13 mouse cellular contexts compared by ENCODE assay signal in genomic region chr4:119987376-119988087, GRCm38 (mm10).
DNase-seq lines count a peak whose midpoint lies in the region; ATAC-seq and TF ChIP-seq lines count a peak whose summit lies in the region.
"Had no signal": no experiment of that assay in that cellular context is flagged by ENCODE, and none has a peak within 500 bp of the region (broad histone marks: within the 10 kb centered on the region; RNA-seq: fewer than 3 reads in every experiment).

No protein-coding gene starts in this region.

- ATAC-seq in embryonic facial prominence, embryonic 11.5 days (replicated peaks; ENCODE audit: insufficient number of reproducible peaks, low FRiP score, low TSS enrichment, low read depth), result 0 out of 2 replicates have a peak, but pooled peaks have one; percentile 64
- 0 out of 2 replicates have a peak, but pooled peaks have one; percentile 29 for ATAC-seq in hindbrain, embryonic 16.5 days
- ATAC-seq in erythroblast, adult 5-6 weeks (replicated peaks; ENCODE audit: low FRiP score, poor library complexity, severe bottlenecking), result no peak

- H3K9me3 ChIP-seq in embryonic facial prominence, embryonic 11.5 days (replicated peaks; ENCODE audit: control insufficient read depth, low read length), result no peaks in the 10 kb centered on the region
- H3K9me3 ChIP-seq in embryonic facial prominence, embryonic 10.5 days, result no peaks in the 10 kb centered on the region
- H3K9me3 ChIP-seq in hindbrain, embryonic 16.5 days (ENCODE audit: control insufficient read depth, low read length), result no peaks in the 10 kb centered on the region
- H3K9me3 ChIP-seq: embryonic facial prominence, embryonic 15.5 days; limb, embryonic 10.5 days had no signal

- no peak overlapping the region for H3K4me2 ChIP-seq in embryonic facial prominence, embryonic 11.5 days (ENCODE audit: low read depth, low read length)
- no peak overlapping the region for H3K4me2 ChIP-seq in hindbrain, embryonic 16.5 days (ENCODE audit: low read length)
- H3K4me2 ChIP-seq: embryonic facial prominence, embryonic 15.5 days had no signal

- no peak for TF ChIP-seq CTCF in olfactory bulb, adult 2 months (IDR thresholded peaks at IDR 0.05; ENCODE audit: insufficient read depth, low read depth, low read length)

- intact Hi-C loops in gastrocnemius, postnatal 36 days (cut with DNase I), result no loop called here

- H3K4me3 ChIP-seq in embryonic facial prominence, embryonic 11.5 days (ENCODE audit: low read depth, low read length), result no peak overlapping the region
- no peak overlapping the region for H3K4me3 ChIP-seq in embryonic facial prominence, embryonic 10.5 days
- H3K4me3 ChIP-seq in hindbrain, embryonic 16.5 days (ENCODE audit: low read length), result no peak overlapping the region
- H3K4me3 ChIP-seq in olfactory bulb, adult 2 months (ENCODE audit: insufficient read depth, low read depth, low read length), result no peak overlapping the region
- H3K4me3 ChIP-seq: embryonic facial prominence, embryonic 15.5 days; limb, embryonic 10.5 days had no signal

- H3K27me3 ChIP-seq in embryonic facial prominence, embryonic 11.5 days (ENCODE audit: control insufficient read depth, insufficient read depth, low read length), result no peaks in the 10 kb centered on the region
- H3K27me3 ChIP-seq in embryonic facial prominence, embryonic 10.5 days (replicated peaks; ENCODE audit: low read depth, poor library complexity, severe bottlenecking), result no peaks in the 10 kb centered on the region
- no peaks in the 10 kb centered on the region for H3K27me3 ChIP-seq in hindbrain, embryonic 16.5 days (replicated peaks; ENCODE audit: control insufficient read depth, insufficient read depth, low read length)
- H3K27me3 ChIP-seq: embryonic facial prominence, embryonic 15.5 days had no signal

- H3K36me3 ChIP-seq in embryonic facial prominence, embryonic 11.5 days (replicated peaks; ENCODE audit: control insufficient read depth, insufficient read depth, low read depth, low read length), result no peaks in the 10 kb centered on the region
- H3K36me3 ChIP-seq in embryonic facial prominence, embryonic 10.5 days (replicated peaks), result no peaks in the 10 kb centered on the region
- no peaks in the 10 kb centered on the region for H3K36me3 ChIP-seq in hindbrain, embryonic 16.5 days (ENCODE audit: control insufficient read depth, insufficient read depth, low read length)
- H3K36me3 ChIP-seq: embryonic facial prominence, embryonic 15.5 days; limb, embryonic 10.5 days had no signal

- no peak for DNase-seq in embryonic facial prominence, embryonic 11.5 days (ENCODE audit: low spot score)
- no peak for DNase-seq in embryonic facial prominence, embryonic 10.5 days (ENCODE audit: low spot score)
- DNase-seq in NIH3T3 (ENCODE audit: low read depth), result peak; percentile 62
- DNase-seq in ovary, postnatal 14 days (ENCODE audit: low spot score), result no peak
- DNase-seq in gastrocnemius, postnatal 36 days, result no peak
- DNase-seq: adrenal gland, postnatal 25 days; lung, adult 18-20 months; right cerebral cortex, postnatal 14 days had no signal

- no peak for TF ChIP-seq POLR2A in olfactory bulb, adult 2 months (IDR thresholded peaks at IDR 0.05; ENCODE audit: insufficient read depth, low read depth, low read length)

- no peak overlapping the region for H3K27ac ChIP-seq in embryonic facial prominence, embryonic 11.5 days (replicated peaks; ENCODE audit: low read depth, low read length)
- no peak overlapping the region for H3K27ac ChIP-seq in embryonic facial prominence, embryonic 10.5 days (replicated peaks)
- H3K27ac ChIP-seq in hindbrain, embryonic 16.5 days (ENCODE audit: low read depth, low read length), result no peak overlapping the region; the same call in 1 of the 2 replicates
- peak overlapping the region; percentile 43; the same call in 1 of the 2 replicates for H3K27ac ChIP-seq in olfactory bulb, adult 2 months (ENCODE audit: insufficient read depth, low read depth, low read length)
- H3K27ac ChIP-seq: embryonic facial prominence, embryonic 15.5 days; limb, embryonic 10.5 days had no signal

- 60% methylated on average over 4 of the region's 4 CpGs for WGBS in embryonic facial prominence, embryonic 11.5 days
- WGBS in embryonic facial prominence, embryonic 10.5 days, result 57% methylated on average over 4 of the region's 4 CpGs
- 25% methylated on average over 4 of the region's 4 CpGs for WGBS in hindbrain, embryonic 16.5 days
- WGBS in olfactory bulb, adult 2 months, result 56% methylated on average over 4 of the region's 4 CpGs

- no peak overlapping the region for H3K9ac ChIP-seq in embryonic facial prominence, embryonic 11.5 days (replicated peaks; ENCODE audit: low read length)
- H3K9ac ChIP-seq in hindbrain, embryonic 16.5 days (ENCODE audit: low read depth, low read length), result no peak overlapping the region
- H3K9ac ChIP-seq: embryonic facial prominence, embryonic 15.5 days had no signal

- H3K4me1 ChIP-seq in embryonic facial prominence, embryonic 11.5 days (ENCODE audit: control insufficient read depth, insufficient read depth, low read length), result no peaks in the 10 kb centered on the region
- H3K4me1 ChIP-seq in embryonic facial prominence, embryonic 10.5 days, result peaks cover 16% of the 10 kb centered on the region
- H3K4me1 ChIP-seq in hindbrain, embryonic 16.5 days (ENCODE audit: control insufficient read depth, insufficient read depth, low read depth, low read length), result peaks cover 21% of the 10 kb centered on the region
- H3K4me1 ChIP-seq in olfactory bulb, adult 2 months (ENCODE audit: control insufficient read depth, insufficient read depth, low read length), result peaks cover 51% of the 10 kb centered on the region
- H3K4me1 ChIP-seq: embryonic facial prominence, embryonic 15.5 days had no signal
